Mouse (Mus musculus) liver, embryonic 15.5 days (tissue): Measurements from ENCODE around the gene Syne1. TPM values are rescaled to one million over a fixed set of nuclear protein-coding genes. Genes with fewer than 3 reads are reported as not detected.

Experiments used
- ATAC-seq: fragments of 200-750 bp; cut with Nextera tagmentation; 2 replicates; pipeline ENCODE4 v1.8.0; 2017; ENCODE audit warnings: moderate number of reproducible peaks, mild to moderate bottlenecking, moderate library complexity; ENCODE audit not compliant: insufficient read depth
- H3K27ac ChIP-seq: fragments of 300-500 bp; sonication (generic); replicated peaks from 2 replicates; pipeline ENCODE4 v1.5.1; 2015; ENCODE audit warnings: mild to moderate bottlenecking, inconsistent platforms
- H3K27me3 ChIP-seq: fragments of 300-500 bp; sonication (generic); 2 replicates; pipeline ENCODE4 v1.6.1; 2015; ENCODE audit warnings: mild to moderate bottlenecking, inconsistent platforms
- H3K36me3 ChIP-seq: fragments of 300-500 bp; sonication (generic); replicated peaks from 2 replicates; pipeline ENCODE4 v1.6.1; 2015; ENCODE audit warnings: moderate library complexity, mild to moderate bottlenecking, inconsistent platforms
- H3K4me1 ChIP-seq: fragments of 300-500 bp; sonication (generic); replicated peaks from 2 replicates; pipeline ENCODE4 v1.6.1; 2015; ENCODE audit warnings: inconsistent platforms
- H3K4me2 ChIP-seq: fragments of 300-500 bp; sonication (generic); 2 replicates; pipeline ENCODE4 v1.6.1; 2015; ENCODE audit warnings: moderate library complexity, mild to moderate bottlenecking, inconsistent platforms
- H3K4me3 ChIP-seq: fragments of 300-500 bp; sonication (generic); replicated peaks from 2 replicates; pipeline ENCODE4 v1.5.1; 2015; ENCODE audit warnings: mild to moderate bottlenecking, inconsistent platforms
- H3K9ac ChIP-seq: fragments of 300-500 bp; sonication (generic); 2 replicates; pipeline ENCODE4 v1.6.1; 2015; ENCODE audit warnings: moderate library complexity, mild to moderate bottlenecking, inconsistent platforms
- H3K9me3 ChIP-seq: fragments of 300-500 bp; sonication (generic); replicated peaks from 2 replicates; pipeline ENCODE4 v1.6.1; 2016; ENCODE audit warnings: inconsistent platforms
- WGBS: fragments of 180-500 bp; shearing (Covaris S2); methylation state at CpG from one replicate; pipeline ENCODE4 v1.1.7; 2015; ENCODE audit warnings: mixed read lengths; ENCODE audit not compliant: insufficient replicate concordance; 5-methylcytosine and 5-hydroxymethylcytosine counted together
- polyA plus RNA-seq: library from polyadenylated mRNA; unstranded; fragments of >200 nt; fragmentation: Nextera tagmentation; extraction: Ambion mirVana; gene quantifications from 2 replicates; pipeline ENCODE4 v1.2.1, GENCODE M21; 2015

Syne1 gene
- polyA plus RNA-seq, 1 experiment from 2014 or later: 4.4 TPM

DNA sequence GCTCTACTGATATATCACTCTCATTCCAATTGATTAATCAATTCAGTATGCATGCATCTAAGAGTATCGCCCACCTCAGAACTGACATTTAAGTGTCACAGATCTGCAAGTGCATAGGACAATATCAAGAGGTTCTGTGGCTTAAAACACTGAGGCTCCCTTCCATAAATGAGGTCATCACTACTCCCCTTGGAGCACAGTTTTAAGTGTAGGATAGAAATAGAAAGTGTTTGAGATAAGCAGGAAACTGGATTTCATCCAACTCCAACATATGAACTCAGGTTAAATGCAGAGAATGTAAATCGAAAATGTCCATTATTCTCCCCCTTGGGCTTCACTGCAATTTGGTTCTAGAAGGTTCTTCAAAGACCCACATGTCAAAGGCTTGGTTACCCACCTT lies 492.4 kb downstream of the Syne1 start:
- WGBS: 54% methylated on average over 2 of the region's 2 CpGs
- Histone ChIP-seq H3K9me3 (no peaks in the 10 kb centered on the region), H3K27ac (no peak overlapping the region), H3K4me3 (no peak overlapping the region), H3K4me2 (no peak overlapping the region), H3K9ac (no peak overlapping the region), H3K4me1 (no peaks in the 10 kb centered on the region), H3K36me3 (0 out of 2 replicates have a peak, but pooled peaks cover 19% of the 10 kb centered on the region), H3K27me3 (no peaks in the 10 kb centered on the region)
- no peak for ATAC-seq

- WGBS: 77% methylated on average over 15 of the region's 15 CpGs
- Histone ChIP-seq H3K4me2 (no peak overlapping the region), H3K36me3 (0 out of 2 replicates have a peak, but pooled peaks cover 19% of the 10 kb centered on the region), H3K27me3 (no peaks in the 10 kb centered on the region), H3K4me1 (no peaks in the 10 kb centered on the region), H3K4me3 (no peak overlapping the region), H3K9me3 (no peaks in the 10 kb centered on the region), H3K27ac (no peak overlapping the region), H3K9ac (no peak overlapping the region)
- ATAC-seq: no peak
These were observed 493.6 kb downstream of the Syne1 start for GRCm38 (mm10) chr10:5057661-5058060.

- H3K4me2 ChIP-seq: no peak overlapping the region
- 0 out of 2 replicates have a peak, but pooled peaks cover 19% of the 10 kb centered on the region for H3K36me3 ChIP-seq
- no peak overlapping the region for H3K9ac ChIP-seq
- H3K27me3 ChIP-seq: no peaks in the 10 kb centered on the region
- no peak overlapping the region for H3K27ac ChIP-seq
- no peak overlapping the region for H3K4me3 ChIP-seq
- 48% methylated on average over 3 of the region's 3 CpGs for WGBS
- no peaks in the 10 kb centered on the region for H3K4me1 ChIP-seq
- ATAC-seq: no peak
- no peaks in the 10 kb centered on the region for H3K9me3 ChIP-seq
These were observed 494.3 kb downstream of the Syne1 start for GRCm38 (mm10) chr10:5056940-5057339.

- H3K27me3 ChIP-seq: no peaks in the 10 kb centered on the region
- 0 out of 2 replicates have a peak, but pooled peaks cover 22% of the 10 kb centered on the region for H3K36me3 ChIP-seq
- H3K27ac ChIP-seq: no peak overlapping the region
- no peak for ATAC-seq
- no peak overlapping the region for H3K4me3 ChIP-seq
- no peaks in the 10 kb centered on the region for H3K4me1 ChIP-seq
- no peak overlapping the region for H3K4me2 ChIP-seq
- no peaks in the 10 kb centered on the region for H3K9me3 ChIP-seq
- WGBS: 82% methylated on average over 10 of the region's 10 CpGs
- H3K9ac ChIP-seq: no peak overlapping the region
These were observed 495.0 kb downstream of the Syne1 start for GRCm38 (mm10) chr10:5056243-5056735.

GRCm38 (mm10) chr10:5045671-5046070 lies 505.6 kb downstream of the Syne1 start:
- ATAC-seq: no peak
- no peaks in the 10 kb centered on the region for H3K27me3 ChIP-seq
- H3K36me3 ChIP-seq: peaks cover 29% of the 10 kb centered on the region
- no peak overlapping the region for H3K4me3 ChIP-seq
- no peak overlapping the region for H3K9ac ChIP-seq
- H3K27ac ChIP-seq: no peak overlapping the region
- no peaks in the 10 kb centered on the region for H3K9me3 ChIP-seq
- WGBS: 76% methylated on average over 5 of the region's 5 CpGs
- H3K4me1 ChIP-seq: no peaks in the 10 kb centered on the region
- H3K4me2 ChIP-seq: no peak overlapping the region

- H3K27me3 ChIP-seq: no peaks in the 10 kb centered on the region
- no peak for ATAC-seq
- H3K9me3 ChIP-seq: no peaks in the 10 kb centered on the region
- no peak overlapping the region for H3K4me3 ChIP-seq
- WGBS: 79% methylated on average over 7 of the region's 7 CpGs
- no peak overlapping the region for H3K27ac ChIP-seq
- no peak overlapping the region for H3K4me2 ChIP-seq
- H3K4me1 ChIP-seq: no peaks in the 10 kb centered on the region
- H3K9ac ChIP-seq: no peak overlapping the region
- H3K36me3 ChIP-seq: peaks cover 32% of the 10 kb centered on the region
These were observed 506.1 kb downstream of the Syne1 start for GRCm38 (mm10) chr10:5045213-5045612.

- no peak overlapping the region for H3K9ac ChIP-seq
- no peak overlapping the region for H3K27ac ChIP-seq
- ATAC-seq: no peak
- H3K4me1 ChIP-seq: no peaks in the 10 kb centered on the region
- H3K36me3 ChIP-seq: peaks cover 32% of the 10 kb centered on the region
- H3K27me3 ChIP-seq: no peaks in the 10 kb centered on the region
- no peaks in the 10 kb centered on the region for H3K9me3 ChIP-seq
- no peak overlapping the region for H3K4me3 ChIP-seq
- H3K4me2 ChIP-seq: no peak overlapping the region
- 60% methylated on average over 8 of the region's 8 CpGs for WGBS
These were observed 506.8 kb downstream of the Syne1 start for GRCm38 (mm10) chr10:5044481-5044880.

GRCm38 (mm10) chr10:5041254-5041653 lies 510.0 kb downstream of the Syne1 start:
- 70% methylated on average over 8 of the region's 8 CpGs for WGBS
- no peaks in the 10 kb centered on the region for H3K27me3 ChIP-seq
- no peak overlapping the region for H3K27ac ChIP-seq
- no peak for ATAC-seq
- no peaks in the 10 kb centered on the region for H3K4me1 ChIP-seq
- no peaks in the 10 kb centered on the region for H3K9me3 ChIP-seq
- peaks cover 27% of the 10 kb centered on the region for H3K36me3 ChIP-seq
- no peak overlapping the region for H3K9ac ChIP-seq
- H3K4me2 ChIP-seq: no peak overlapping the region
- H3K4me3 ChIP-seq: no peak overlapping the region

DNA sequence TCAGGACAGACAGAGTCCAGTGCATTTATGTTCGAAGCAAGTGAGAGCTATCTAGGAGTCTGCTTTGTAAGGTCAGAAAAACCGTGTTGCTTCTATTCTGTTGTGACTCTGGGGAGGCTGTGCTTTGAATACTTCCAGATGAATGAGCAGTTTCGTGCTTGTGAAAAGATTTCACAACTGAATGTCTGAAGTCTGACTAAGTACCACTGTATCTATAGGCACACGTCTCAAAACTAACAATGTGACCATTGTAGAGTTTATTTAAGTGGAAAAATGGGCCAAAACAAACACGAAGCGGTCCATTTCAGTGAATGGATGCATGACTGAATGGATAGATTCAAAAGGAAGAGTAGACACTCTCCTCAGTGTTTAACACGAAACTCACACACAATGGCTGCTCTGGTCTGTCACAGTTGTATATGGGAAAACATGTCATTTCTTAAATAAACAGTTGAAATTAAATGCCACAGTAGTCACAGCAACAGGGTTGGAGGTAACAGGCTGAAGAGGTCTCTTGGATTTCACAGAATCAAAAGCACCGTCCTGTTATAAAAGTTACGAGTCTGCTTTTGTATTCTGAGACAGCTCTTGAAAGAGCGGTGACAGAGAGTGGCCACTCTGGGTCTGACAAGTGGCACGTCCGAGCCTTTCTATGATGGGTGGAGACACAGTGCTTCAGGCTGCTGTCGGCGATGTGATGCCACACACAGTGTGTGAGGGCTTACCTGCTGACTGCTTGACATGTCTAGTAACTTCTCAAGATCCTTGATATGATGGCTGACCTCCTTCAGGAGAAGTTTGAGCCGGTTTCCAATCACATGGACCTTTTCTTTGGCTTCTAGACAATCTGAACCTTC lies 518.9 kb downstream of the Syne1 start:
- H3K4me3 ChIP-seq: no peak overlapping the region
- no peak overlapping the region for H3K9ac ChIP-seq
- ATAC-seq: no peak
- H3K27me3 ChIP-seq: no peaks in the 10 kb centered on the region
- peaks cover 16% of the 10 kb centered on the region; the same call in 1 of the 2 replicates for H3K36me3 ChIP-seq
- WGBS: 74% methylated on average over 15 of the region's 15 CpGs
- H3K27ac ChIP-seq: no peak overlapping the region
- no peak overlapping the region for H3K4me2 ChIP-seq
- no peaks in the 10 kb centered on the region for H3K9me3 ChIP-seq
- H3K4me1 ChIP-seq: no peaks in the 10 kb centered on the region

GRCm38 (mm10) chr10:5029883-5030282 lies 521.4 kb downstream of the Syne1 start:
- ATAC-seq: no peak
- no peaks in the 10 kb centered on the region for H3K9me3 ChIP-seq
- H3K27ac ChIP-seq: no peak overlapping the region
- no peak overlapping the region for H3K4me2 ChIP-seq
- no peaks in the 10 kb centered on the region for H3K27me3 ChIP-seq
- WGBS: 63% methylated on average over 1 of the region's 1 CpGs
- H3K4me3 ChIP-seq: no peak overlapping the region
- H3K36me3 ChIP-seq: peaks cover 11% of the 10 kb centered on the region; the same call in 1 of the 2 replicates
- H3K4me1 ChIP-seq: no peaks in the 10 kb centered on the region
- no peak overlapping the region for H3K9ac ChIP-seq

DNA sequence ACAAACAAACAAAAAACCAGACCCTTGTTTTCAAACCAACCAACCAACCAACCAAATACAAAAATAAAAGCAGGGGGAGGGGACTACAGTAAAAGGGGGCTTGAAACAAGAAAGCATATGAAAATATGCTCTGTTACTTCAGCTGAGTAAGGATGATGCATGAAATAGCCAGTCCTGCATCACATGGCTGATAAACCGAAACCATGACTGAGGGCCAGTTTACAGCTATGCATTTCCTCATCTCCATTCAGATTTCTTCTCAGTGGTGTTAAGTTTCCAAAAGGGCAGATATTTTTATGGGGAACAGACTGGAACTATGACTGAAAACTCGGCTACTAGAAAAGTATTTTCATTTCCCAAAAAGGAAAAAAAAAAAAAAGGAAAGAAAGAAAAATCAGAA lies 522.1 kb downstream of the Syne1 start:
- ATAC-seq: no peak
- H3K9ac ChIP-seq: no peak overlapping the region
- H3K9me3 ChIP-seq: no peaks in the 10 kb centered on the region
- no peak overlapping the region for H3K27ac ChIP-seq
- H3K36me3 ChIP-seq: peaks cover 11% of the 10 kb centered on the region; the same call in 1 of the 2 replicates
- no peak overlapping the region for H3K4me3 ChIP-seq
- H3K4me2 ChIP-seq: no peak overlapping the region
- 52% methylated on average over 2 of the region's 2 CpGs for WGBS
- H3K27me3 ChIP-seq: no peaks in the 10 kb centered on the region
- H3K4me1 ChIP-seq: no peaks in the 10 kb centered on the region
